Mouse (Mus musculus) lung, adult 2 months (tissue): ENCODE results near the gene Tmem258.

Experiments
- CTCF ChIP-seq: fragments of 200-500 bp; IDR thresholded peaks from 2 replicates; pipeline ENCODE4 v1.5.1; 2011; ENCODE audit warnings: mild to moderate bottlenecking, low read length, control low read depth; ENCODE audit not compliant: insufficient read depth
- POLR2A ChIP-seq: fragments of 200-500 bp; IDR thresholded peaks from 2 replicates; pipeline ENCODE4 v1.6.1; 2011; ENCODE audit warnings: low read depth, mild to moderate bottlenecking, control low read depth, low read length, borderline replicate concordance; ENCODE audit errors: extremely low read depth

GRCm38 (mm10) chr19:10198723-10199122, 5.1 kb upstream of the Tmem258 start:
- no peak for TF ChIP-seq POLR2A
- peak; percentile 96 for TF ChIP-seq CTCF
